Mouse (Mus musculus) neural tube, embryonic 12.5 days (tissue): ENCODE data around the gene Sox30. TPM values are rescaled to one million over a fixed set of nuclear protein-coding genes. Genes with fewer than 3 reads are reported as not detected.
A peak's percentile ranks its signal among the peaks of the same experiment; 100 is the strongest.
"Not testable (repeated sequence)": the region's sequence is repeated elsewhere in the genome, so short reads cannot be mapped to it uniquely, and the experiment has no call there.

ENCODE experiments used
- ATAC-seq: fragments of 200-750 bp; cut with Nextera tagmentation; 2 replicates; pipeline ENCODE4 v1.8.0; 2017; ENCODE audit warnings: low read depth, mild to moderate bottlenecking, moderate TSS enrichment, moderate library complexity; ENCODE audit not compliant: low FRiP score
- H3K27ac ChIP-seq: fragments of 300-500 bp; sonication (generic); 2 replicates; pipeline ENCODE4 v1.5.1; 2016
- H3K27me3 ChIP-seq: fragments of 300-500 bp; sonication (generic); replicated peaks from 2 replicates; pipeline ENCODE4 v1.6.1; 2016; ENCODE audit warnings: mild to moderate bottlenecking
- H3K36me3 ChIP-seq: fragments of 300-500 bp; sonication (generic); 2 replicates; pipeline ENCODE4 v1.6.1; 2016; ENCODE audit warnings: mild to moderate bottlenecking
- H3K4me1 ChIP-seq: fragments of 300-500 bp; sonication (generic); 2 replicates; pipeline ENCODE4 v1.6.1; 2016
- H3K4me2 ChIP-seq: fragments of 300-500 bp; sonication (generic); replicated peaks from 2 replicates; pipeline ENCODE4 v1.6.1; 2016; ENCODE audit warnings: mild to moderate bottlenecking
- H3K4me3 ChIP-seq: fragments of 300-500 bp; sonication (generic); 2 replicates; pipeline ENCODE4 v1.5.1; 2016
- H3K9ac ChIP-seq: fragments of 300-500 bp; sonication (generic); 2 replicates; pipeline ENCODE4 v1.6.1; 2016; ENCODE audit warnings: mild to moderate bottlenecking
- H3K9me3 ChIP-seq: fragments of 300-500 bp; sonication (generic); 2 replicates; pipeline ENCODE4 v1.6.1; 2016; ENCODE audit warnings: mild to moderate bottlenecking
- WGBS: fragments of 180-500 bp; shearing (Covaris S2); methylation state at CpG from one replicate; pipeline ENCODE4 v1.1.7; 2016; 5-methylcytosine and 5-hydroxymethylcytosine counted together
- polyA plus RNA-seq: library from polyadenylated mRNA; unstranded; fragments of >200 nt; fragmentation: Nextera tagmentation; extraction: Ambion mirVana; gene quantifications from 2 replicates; pipeline ENCODE4 v1.2.1, GENCODE M21; 2016

The Sox30 gene
- polyA plus RNA-seq, 1 experiment from 2014 or later, result 0.23 TPM

DNA sequence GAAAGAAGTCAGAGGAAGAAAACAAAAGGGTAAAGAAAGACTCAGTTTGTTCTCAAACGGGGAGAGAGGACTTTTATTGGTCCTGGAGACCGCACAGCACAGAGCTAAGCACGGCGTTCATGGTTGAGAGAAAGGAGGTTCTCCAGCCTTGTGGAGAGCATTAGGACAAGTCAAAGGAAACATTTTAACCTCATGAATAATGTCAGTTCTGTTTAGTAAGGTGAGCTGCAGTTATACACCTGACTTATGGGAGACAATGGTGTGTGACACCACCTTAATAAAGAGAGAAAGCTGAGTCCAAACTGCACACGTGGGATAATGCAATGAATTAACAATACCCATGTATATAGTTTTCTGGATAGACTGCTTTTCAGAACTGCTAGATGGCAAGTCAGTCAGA, 64.7 kb downstream of the Sox30 start:
- Histone ChIP-seq H3K36me3 (no peaks in the 10 kb centered on the region), H3K4me1 (no peaks in the 10 kb centered on the region), H3K4me3 (no peak overlapping the region), H3K27me3 (no peaks in the 10 kb centered on the region), H3K9ac (no peak overlapping the region), H3K27ac (no peak overlapping the region), H3K4me2 (no peak overlapping the region), H3K9me3 (no peaks in the 10 kb centered on the region)
- 89% methylated on average over 5 of the region's 5 CpGs for WGBS
- no peak for ATAC-seq

GRCm38 (mm10) chr11:46047264-46047663, 67.2 kb downstream of the Sox30 start:
- ATAC-seq, result no peak
- H3K27me3 ChIP-seq, result no peaks in the 10 kb centered on the region
- H3K4me1 ChIP-seq, result no peaks in the 10 kb centered on the region
- no peak overlapping the region for H3K27ac ChIP-seq
- 94% methylated on average over 3 of the region's 3 CpGs for WGBS
- H3K4me3 ChIP-seq, result no peak overlapping the region
- H3K9me3 ChIP-seq, result no peaks in the 10 kb centered on the region
- no peak overlapping the region for H3K4me2 ChIP-seq
- H3K36me3 ChIP-seq, result no peaks in the 10 kb centered on the region
- H3K9ac ChIP-seq, result no peak overlapping the region

- H3K9me3 ChIP-seq, ATAC-seq, H3K4me1 ChIP-seq, H3K36me3 ChIP-seq, H3K9ac ChIP-seq, H3K27ac ChIP-seq, H3K4me3 ChIP-seq, H3K27me3 ChIP-seq, H3K4me2 ChIP-seq: not testable (repeated sequence)
- 37% methylated on average over 19 of the region's 19 CpGs for WGBS
These were observed 72.1 kb downstream of the Sox30 start, which contains the start of gene Gm12166 for GRCm38 (mm10) chr11:46052105-46052659. Gene Gm12166, minus strand, starts transcription at chr11:46052321.

- ATAC-seq, H3K9me3 ChIP-seq, H3K4me3 ChIP-seq, H3K36me3 ChIP-seq, H3K4me2 ChIP-seq, H3K27me3 ChIP-seq, H3K9ac ChIP-seq, H3K27ac ChIP-seq: not testable (repeated sequence)
- H3K4me1 ChIP-seq, result peaks cover 11% of the 10 kb centered on the region; the same call in 1 of the 2 replicates
- 94% methylated on average over 3 of the region's 3 CpGs for WGBS
These were observed 73.3 kb downstream of the Sox30 start for GRCm38 (mm10) chr11:46053457-46053856.

- Histone ChIP-seq H3K4me1 (peaks cover 11% of the 10 kb centered on the region; the same call in 1 of the 2 replicates), H3K27me3 (no peaks in the 10 kb centered on the region), H3K4me2 (no peak overlapping the region), H3K36me3 (no peaks in the 10 kb centered on the region), H3K9ac (no peak overlapping the region), H3K9me3 (no peaks in the 10 kb centered on the region), H3K4me3 (no peak overlapping the region), H3K27ac (no peak overlapping the region)
- WGBS, result 48% methylated on average over 5 of the region's 5 CpGs
- no peak for ATAC-seq
These were observed 74.2 kb downstream of the Sox30 start for GRCm38 (mm10) chr11:46054311-46054710.

DNA sequence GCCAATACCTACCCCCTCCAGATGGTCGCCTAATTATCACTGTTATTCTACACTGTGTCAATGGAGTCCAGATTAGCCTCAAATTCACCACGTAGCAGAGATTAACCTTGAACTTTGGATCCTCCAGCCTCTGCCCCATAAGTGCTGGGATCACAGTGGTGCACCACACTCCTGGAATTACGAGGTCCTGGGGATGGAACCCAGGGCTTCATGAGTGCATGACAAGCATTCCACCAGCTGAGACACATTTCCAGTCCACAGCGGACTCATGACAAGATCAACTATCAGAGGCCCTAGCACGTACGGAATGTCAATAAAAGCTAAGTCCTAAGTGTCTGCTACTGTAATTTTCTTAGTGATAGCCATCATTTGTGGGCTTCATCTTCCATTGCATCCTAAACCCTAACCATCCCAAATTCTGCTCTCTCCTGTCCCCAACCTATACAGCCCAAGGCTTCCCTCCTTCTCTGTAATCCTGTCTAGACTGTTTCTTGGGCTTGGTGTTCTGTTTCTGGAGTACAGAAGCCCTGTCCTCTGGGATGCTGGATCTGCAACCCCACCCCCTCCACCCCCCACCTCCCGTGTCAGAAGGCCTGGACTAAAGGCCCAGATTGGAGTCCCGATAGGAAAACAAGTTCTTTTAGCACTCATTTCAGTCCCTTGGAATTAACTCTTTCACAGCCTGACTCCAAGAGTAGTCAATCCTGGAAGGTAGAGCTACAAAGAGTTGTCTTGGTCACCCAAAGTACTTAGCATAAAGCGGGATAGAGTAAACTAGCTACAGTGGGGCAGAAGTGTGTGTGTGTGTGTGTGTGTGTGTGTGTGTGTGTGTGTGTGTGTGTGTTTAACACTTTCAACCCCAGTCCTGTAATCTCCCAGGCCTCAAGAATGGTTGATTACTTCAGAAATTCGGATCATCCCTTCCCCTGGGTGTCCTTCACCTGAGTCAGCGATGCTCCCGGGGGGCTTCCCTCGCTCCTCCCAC, 75.1 kb downstream of the Sox30 start:
- H3K27me3 ChIP-seq, result no peaks in the 10 kb centered on the region
- H3K4me3 ChIP-seq, result peak overlapping the region; percentile 66
- H3K4me2 ChIP-seq, result peak overlapping the region; percentile 67
- H3K9me3 ChIP-seq, result no peaks in the 10 kb centered on the region
- H3K27ac ChIP-seq, result no peak overlapping the region
- 23% methylated on average over 13 of the region's 13 CpGs for WGBS
- peak overlapping the region; percentile 81; the same call in 1 of the 2 replicates for H3K9ac ChIP-seq
- ATAC-seq, result peak; percentile 17
- H3K36me3 ChIP-seq, result no peaks in the 10 kb centered on the region
- peaks cover 11% of the 10 kb centered on the region; the same call in 1 of the 2 replicates for H3K4me1 ChIP-seq

DNA sequence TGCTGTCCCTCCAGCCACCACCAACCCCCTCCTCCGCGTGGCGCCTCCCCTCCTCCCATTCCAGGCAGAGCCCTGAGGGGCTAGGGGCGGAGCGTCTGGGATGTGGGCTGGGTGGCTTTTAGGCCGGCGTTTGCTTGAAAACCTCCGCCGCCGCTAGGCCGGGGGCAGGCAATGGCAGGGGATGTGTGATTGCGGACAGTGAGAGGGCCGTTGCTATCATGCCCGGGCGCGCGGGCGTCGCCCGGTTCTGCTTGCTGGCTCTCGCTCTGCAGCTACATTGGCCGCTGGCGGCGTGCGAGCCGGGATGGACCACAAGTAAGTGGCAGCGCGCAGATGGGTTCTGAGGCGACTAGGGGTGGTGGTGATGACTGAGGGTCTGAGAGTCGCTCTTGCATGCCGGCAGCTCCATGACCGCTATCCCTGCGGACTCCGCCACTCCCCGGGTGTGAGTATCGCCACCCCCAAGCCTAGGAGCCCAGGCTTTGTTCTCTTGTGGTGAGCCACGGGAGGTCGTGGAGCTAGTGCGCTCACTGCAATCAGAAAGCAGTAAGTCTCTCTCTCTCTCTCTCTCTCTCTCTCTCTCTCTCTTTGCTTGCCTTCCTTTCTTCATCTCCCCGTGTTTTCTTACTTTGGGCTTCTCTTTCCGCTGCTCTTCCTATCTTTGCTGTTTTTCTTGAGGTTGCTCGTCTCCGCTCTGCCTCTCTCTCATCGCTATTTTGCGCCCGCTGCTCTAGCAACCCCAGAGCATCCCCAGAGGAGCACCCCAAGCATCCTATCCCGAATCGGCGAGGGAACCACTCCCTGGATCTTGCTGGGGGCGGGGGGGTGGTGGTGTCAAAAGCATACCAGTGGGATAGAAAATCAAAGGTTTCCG, 76.0 kb downstream of the Sox30 start, which contains the start of gene Adam19:
Gene Adam19 (plus strand): TSS at position 97 of the 874 bp plus-strand sequence.
- H3K4me2 ChIP-seq, result peak within 1 kb of the TSS; percentile 67
- peak within 1 kb of the TSS; percentile 66 for H3K4me3 ChIP-seq
- H3K9me3 ChIP-seq, result no peaks in the 10 kb centered on the region
- peaks cover 5% of the 10 kb centered on the region; the same call in 1 of the 2 replicates for H3K36me3 ChIP-seq
- H3K27ac ChIP-seq, result peak within 1 kb of the TSS; percentile 85
- ATAC-seq, result peak; percentile 84
- H3K27me3 ChIP-seq, result no peaks in the 10 kb centered on the region
- H3K9ac ChIP-seq, result peak within 1 kb of the TSS; percentile 81
- H3K4me1 ChIP-seq, result peaks cover 11% of the 10 kb centered on the region; the same call in 1 of the 2 replicates
- under 1% methylated on average over 51 of the region's 51 CpGs for WGBS

GRCm38 (mm10) chr11:46056770-46057411, 76.8 kb downstream of the Sox30 start:
- Histone ChIP-seq H3K4me1 (peaks cover 11% of the 10 kb centered on the region; the same call in 1 of the 2 replicates), H3K4me2 (peak overlapping the region; percentile 67), H3K9ac (peak overlapping the region; percentile 81), H3K9me3 (no peaks in the 10 kb centered on the region), H3K27me3 (no peaks in the 10 kb centered on the region), H3K4me3 (peak overlapping the region; percentile 66), H3K27ac (peak overlapping the region; percentile 85; the same call in 1 of the 2 replicates), H3K36me3 (peaks cover 9% of the 10 kb centered on the region; the same call in 1 of the 2 replicates)
- ATAC-seq, result peak; percentile 1; the same call in 1 of the 2 replicates
- WGBS, result 2% methylated on average over 25 of the region's 25 CpGs

- WGBS, result 38% methylated on average over 9 of the region's 9 CpGs
- H3K4me3 ChIP-seq, result no peak overlapping the region
- no peaks in the 10 kb centered on the region for H3K9me3 ChIP-seq
- H3K9ac ChIP-seq, result no peak overlapping the region
- no peaks in the 10 kb centered on the region for H3K27me3 ChIP-seq
- ATAC-seq, result no peak
- H3K36me3 ChIP-seq, result peaks cover 11% of the 10 kb centered on the region; the same call in 1 of the 2 replicates
- peaks cover 11% of the 10 kb centered on the region; the same call in 1 of the 2 replicates for H3K4me1 ChIP-seq
- no peak overlapping the region for H3K27ac ChIP-seq
- H3K4me2 ChIP-seq, result peak overlapping the region; percentile 67
These were observed 77.9 kb downstream of the Sox30 start for GRCm38 (mm10) chr11:46058011-46058410.

- H3K27me3 ChIP-seq, result no peaks in the 10 kb centered on the region
- no peak overlapping the region for H3K27ac ChIP-seq
- no peak overlapping the region for H3K9ac ChIP-seq
- H3K4me2 ChIP-seq, result no peak overlapping the region
- ATAC-seq, result no peak
- no peaks in the 10 kb centered on the region for H3K9me3 ChIP-seq
- H3K4me1 ChIP-seq, result peaks cover 11% of the 10 kb centered on the region; the same call in 1 of the 2 replicates
- WGBS, result 97% methylated on average over 4 of the region's 4 CpGs
- peaks cover 13% of the 10 kb centered on the region; the same call in 1 of the 2 replicates for H3K36me3 ChIP-seq
- H3K4me3 ChIP-seq, result no peak overlapping the region
These were observed 78.8 kb downstream of the Sox30 start for GRCm38 (mm10) chr11:46058916-46059315.
